Mouse (Mus musculus) hindbrain, embryonic 11.5 days (tissue): ENCODE results near the gene Klf2. TPM values are rescaled to one million over a fixed set of nuclear protein-coding genes. Genes with fewer than 3 reads are reported as not detected.
A peak's percentile ranks its signal among the peaks of the same experiment; 100 is the strongest.

Experiments
- ATAC-seq: fragments of 200-750 bp; cut with Nextera tagmentation; 2 replicates; pipeline ENCODE4 v1.8.0; 2017; ENCODE audit warnings: mild to moderate bottlenecking, moderate TSS enrichment, moderate library complexity; ENCODE audit not compliant: low FRiP score
- DNase-seq: peaks from one replicate; pipeline ENCODE4 v3.0.0-alpha.2; 2015; ENCODE audit warnings: low spot score
- H3K27ac ChIP-seq: fragments of 300-500 bp; sonication (generic); 2 replicates; pipeline ENCODE4 v1.5.1; 2014; ENCODE audit warnings: mild to moderate bottlenecking, low read depth, low read length
- H3K27me3 ChIP-seq: fragments of 300-500 bp; sonication (generic); 2 replicates; pipeline ENCODE4 v1.6.1; 2014; ENCODE audit warnings: mild to moderate bottlenecking, low read length, moderate library complexity, mixed read lengths; ENCODE audit not compliant: control insufficient read depth, insufficient read depth
- H3K36me3 ChIP-seq: fragments of 300-500 bp; sonication (generic); 2 replicates; pipeline ENCODE4 v1.6.1; 2014; ENCODE audit warnings: mild to moderate bottlenecking, low read length, moderate library complexity, mixed read lengths; ENCODE audit not compliant: control insufficient read depth, insufficient read depth
- H3K4me1 ChIP-seq: fragments of 300-500 bp; sonication (generic); replicated peaks from 2 replicates; pipeline ENCODE4 v1.6.1; 2014; ENCODE audit warnings: low read length, mixed read lengths; ENCODE audit not compliant: control insufficient read depth, insufficient read depth
- H3K4me2 ChIP-seq: fragments of 300-500 bp; sonication (generic); replicated peaks from 2 replicates; pipeline ENCODE4 v1.6.1; 2014; ENCODE audit warnings: mild to moderate bottlenecking, low read depth, low read length
- H3K4me3 ChIP-seq: fragments of 300-500 bp; sonication (generic); 2 replicates; pipeline ENCODE4 v1.5.1; 2014; ENCODE audit warnings: low read depth, low read length
- H3K9ac ChIP-seq: fragments of 300-500 bp; sonication (generic); 2 replicates; pipeline ENCODE4 v1.6.1; 2014; ENCODE audit warnings: low read depth, low read length
- H3K9me3 ChIP-seq: fragments of 300-500 bp; sonication (generic); 2 replicates; pipeline ENCODE4 v1.6.1; 2016; ENCODE audit warnings: low read length; ENCODE audit not compliant: control insufficient read depth
- WGBS: fragments of 180-500 bp; shearing (Covaris S2); extraction: QIAGEN DNeasy Blood & Tissue Kit; methylation state at CpG from one replicate; pipeline ENCODE4 v1.1.7; 2014; 5-methylcytosine and 5-hydroxymethylcytosine counted together
- polyA plus RNA-seq: library from polyadenylated mRNA; unstranded; fragments of >200 nt; fragmentation: Nextera tagmentation; extraction: Ambion mirVana; gene quantifications from 2 replicates; pipeline ENCODE4 v1.2.1, GENCODE M21; 2014

Klf2 gene
- polyA plus RNA-seq, 1 experiment from 2014 or later: 4.8 TPM

GRCm38 (mm10) chr8:72312926-72313518, 5.8 kb upstream of the Klf2 start:
- no peak for DNase-seq
- WGBS: 83% methylated on average over 3 of the region's 3 CpGs
- ATAC-seq: no peak
- Histone ChIP-seq H3K27me3 (no peaks in the 10 kb centered on the region), H3K9me3 (no peaks in the 10 kb centered on the region), H3K27ac (no peak overlapping the region), H3K9ac (no peak overlapping the region), H3K36me3 (no peaks in the 10 kb centered on the region), H3K4me3 (no peak overlapping the region), H3K4me2 (no peak overlapping the region), H3K4me1 (no peaks in the 10 kb centered on the region)

GRCm38 (mm10) chr8:72316053-72316695, 2.7 kb upstream of the Klf2 start:
- Histone ChIP-seq H3K4me3 (no peak overlapping the region), H3K4me1 (0 out of 2 replicates have a peak, but pooled peaks cover 5% of the 10 kb centered on the region), H3K27ac (no peak overlapping the region), H3K27me3 (peaks cover 25% of the 10 kb centered on the region), H3K36me3 (no peaks in the 10 kb centered on the region), H3K9ac (no peak overlapping the region), H3K9me3 (no peaks in the 10 kb centered on the region), H3K4me2 (no peak overlapping the region)
- WGBS: 19% methylated on average over 10 of the region's 10 CpGs
- ATAC-seq (no peak), DNase-seq (peak; percentile 9)

- H3K9ac ChIP-seq: no peak overlapping the region
- H3K4me2 ChIP-seq: no peak overlapping the region
- H3K27ac ChIP-seq: no peak overlapping the region
- ATAC-seq (no peak), DNase-seq (peak; percentile 18)
- 48% methylated on average over 5 of the region's 5 CpGs for WGBS
- H3K4me1 ChIP-seq: 0 out of 2 replicates have a peak, but pooled peaks cover 5% of the 10 kb centered on the region
- H3K36me3 ChIP-seq: no peaks in the 10 kb centered on the region
- no peaks in the 10 kb centered on the region for H3K9me3 ChIP-seq
- no peak overlapping the region for H3K4me3 ChIP-seq
- peaks cover 31% of the 10 kb centered on the region for H3K27me3 ChIP-seq
Measured at GRCm38 (mm10) chr8:72317741-72318301, 1.0 kb upstream of the Klf2 start.

- WGBS: 1% methylated on average over 48 of the region's 48 CpGs
- peak; percentile 51 for DNase-seq
Measured at GRCm38 (mm10) chr8:72319397-72319796, 564 bp downstream of the Klf2 start.

GRCm38 (mm10) chr8:72319921-72320802, 1.3 kb downstream of the Klf2 start:
- no peak overlapping the region for H3K27ac ChIP-seq
- H3K27me3 ChIP-seq: peaks cover 31% of the 10 kb centered on the region
- peak overlapping the region; percentile 40 for H3K4me3 ChIP-seq

More at GRCm38 (mm10) chr8:72319397-72319796, 564 bp downstream of the Klf2 start:
- H3K27me3 ChIP-seq: peaks cover 31% of the 10 kb centered on the region
- H3K4me1 ChIP-seq: 0 out of 2 replicates have a peak, but pooled peaks cover 5% of the 10 kb centered on the region
- peak overlapping the region; percentile 40 for H3K4me3 ChIP-seq
- H3K9ac ChIP-seq: peak overlapping the region; percentile 34; the same call in 1 of the 2 replicates
- no peak overlapping the region for H3K27ac ChIP-seq
- H3K4me2 ChIP-seq: peak overlapping the region; percentile 89
- H3K36me3 ChIP-seq: no peaks in the 10 kb centered on the region
- H3K9me3 ChIP-seq: no peaks in the 10 kb centered on the region
- ATAC-seq: peak; percentile 28; the same call in 1 of the 2 replicates

GRCm38 (mm10) chr8:72320803-72321583, 2.2 kb downstream of the Klf2 start:
- Histone ChIP-seq H3K36me3 (no peaks in the 10 kb centered on the region), H3K27ac (no peak overlapping the region), H3K4me2 (no peak overlapping the region), H3K9me3 (no peaks in the 10 kb centered on the region), H3K9ac (no peak overlapping the region), H3K4me3 (no peak overlapping the region), H3K27me3 (peaks cover 31% of the 10 kb centered on the region), H3K4me1 (0 out of 2 replicates have a peak, but pooled peaks cover 5% of the 10 kb centered on the region)
- 62% methylated on average over 25 of the region's 25 CpGs for WGBS
- DNase-seq: no peak
- no peak for ATAC-seq

More at GRCm38 (mm10) chr8:72319921-72320802, 1.3 kb downstream of the Klf2 start:
- DNase-seq: peak; percentile 39
- H3K9me3 ChIP-seq: no peaks in the 10 kb centered on the region
- 7% methylated on average over 45 of the region's 55 CpGs for WGBS
- H3K4me1 ChIP-seq: 0 out of 2 replicates have a peak, but pooled peaks cover 5% of the 10 kb centered on the region
- no peak for ATAC-seq
- no peaks in the 10 kb centered on the region for H3K36me3 ChIP-seq
- no peak overlapping the region for H3K9ac ChIP-seq
- H3K4me2 ChIP-seq: peak overlapping the region; percentile 89

GRCm38 (mm10) chr8:72321635-72322441, 3.0 kb downstream of the Klf2 start:
- no peak for ATAC-seq
- Histone ChIP-seq H3K4me1 (0 out of 2 replicates have a peak, but pooled peaks cover 5% of the 10 kb centered on the region), H3K4me2 (no peak overlapping the region), H3K9me3 (no peaks in the 10 kb centered on the region), H3K4me3 (no peak overlapping the region), H3K36me3 (no peaks in the 10 kb centered on the region), H3K9ac (no peak overlapping the region), H3K27me3 (peaks cover 31% of the 10 kb centered on the region), H3K27ac (no peak overlapping the region)
- WGBS: 93% methylated on average over 20 of the region's 20 CpGs
- no peak for DNase-seq
